Comparison of ENCODE assay signal across 8 mouse cellular contexts in the genomic region with DNA sequence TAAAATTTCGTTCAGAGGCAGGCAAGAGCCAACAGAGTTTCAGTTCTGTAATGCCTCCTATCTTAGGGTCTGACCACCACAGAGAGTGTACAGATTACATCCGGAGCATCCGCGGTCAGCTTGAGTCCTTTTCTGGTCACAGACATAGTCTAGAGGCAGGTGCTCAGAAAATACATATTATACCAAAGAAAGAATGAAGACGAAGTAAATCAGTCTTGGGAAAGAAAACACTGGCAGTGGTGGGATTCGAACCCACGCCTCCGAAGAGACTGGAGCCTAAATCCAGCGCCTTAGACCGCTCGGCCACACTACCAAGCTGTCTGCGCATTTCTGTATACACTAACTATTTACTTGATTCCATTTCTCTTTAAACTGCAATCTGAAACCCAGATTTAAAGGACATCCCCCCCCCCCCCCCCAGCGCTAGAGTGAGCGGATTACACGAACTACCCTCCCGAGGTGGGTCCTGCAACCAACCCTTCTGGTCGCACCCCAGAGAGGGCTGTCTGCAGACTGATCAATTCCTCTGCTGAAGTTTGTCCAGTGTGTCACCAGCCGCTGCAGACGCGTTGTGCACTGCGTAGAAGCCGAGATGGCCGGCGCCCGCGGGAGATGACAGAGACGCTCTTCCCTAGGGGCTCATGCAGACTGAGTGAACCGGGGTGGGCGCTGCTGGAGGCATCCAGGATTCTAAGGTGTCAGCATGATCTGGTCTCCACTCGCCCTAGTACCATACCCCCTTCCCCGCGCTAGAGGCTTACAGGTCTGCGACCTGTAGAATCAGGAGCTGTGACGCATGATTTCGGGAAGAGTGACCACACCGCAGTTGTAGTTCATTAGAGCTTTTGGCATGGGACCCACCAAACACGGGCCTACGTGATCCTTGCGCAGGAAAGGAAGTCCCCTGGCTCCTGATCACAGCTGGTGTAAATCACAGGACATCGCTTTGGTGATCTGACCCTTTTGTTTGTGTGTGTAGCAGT. TPM values are rescaled to one million over a fixed set of nuclear protein-coding genes. Genes with fewer than 3 reads are reported as not detected.
DNase-seq lines count a peak whose midpoint lies in the region; ATAC-seq and TF ChIP-seq lines count a peak whose summit lies in the region.

No protein-coding gene starts in this region.

- no peaks in the 10 kb centered on the region for H3K36me3 ChIP-seq in forebrain, embryonic 13.5 days (ENCODE audit: poor library complexity, severe bottlenecking)
- H3K36me3 ChIP-seq in hindbrain, embryonic 11.5 days (ENCODE audit: control insufficient read depth, insufficient read depth, low read length), result no peaks in the 10 kb centered on the region
- no peaks in the 10 kb centered on the region for H3K36me3 ChIP-seq in small intestine, adult 2 months (ENCODE audit: control insufficient read depth, insufficient read depth, low read length)

- H3K4me1 ChIP-seq in brown adipose tissue, adult 24 weeks (ENCODE audit: control insufficient read depth, insufficient read depth, insufficient read length, low read length), result no peaks in the 10 kb centered on the region
- H3K4me1 ChIP-seq in forebrain, embryonic 13.5 days, result peaks cover 12% of the 10 kb centered on the region; the same call in 1 of the 2 replicates
- H3K4me1 ChIP-seq in hindbrain, embryonic 11.5 days (replicated peaks; ENCODE audit: control insufficient read depth, insufficient read depth, low read length), result no peaks in the 10 kb centered on the region
- peaks cover 3% of the 10 kb centered on the region; the same call in 1 of the 2 replicates for H3K4me1 ChIP-seq in small intestine, adult 2 months (ENCODE audit: control insufficient read depth, insufficient read depth, insufficient read length, low read length)

- WGBS in forebrain, embryonic 13.5 days, result 3% methylated on average over 39 of the region's 40 CpGs
- 4% methylated on average over 39 of the region's 40 CpGs for WGBS in hindbrain, embryonic 11.5 days
- 6% methylated on average over 40 of the region's 40 CpGs for WGBS in small intestine, adult 2 months

- intact Hi-C loops in left cerebral cortex, adult 2 months (cut with DNase I), result loop anchor here (10.0 kb wide), 1 partner anchor 1298 kb away; the partner anchor contains the start of gene Armh4

- H3K9ac ChIP-seq in forebrain, embryonic 13.5 days, result peak overlapping the region; percentile 66
- H3K9ac ChIP-seq in hindbrain, embryonic 11.5 days (ENCODE audit: low read depth, low read length), result peak overlapping the region; percentile 24; the same call in 1 of the 2 replicates

- peaks cover 28% of the 10 kb centered on the region; the same call in 1 of the 2 replicates for H3K27me3 ChIP-seq in forebrain, embryonic 13.5 days
- H3K27me3 ChIP-seq in hindbrain, embryonic 11.5 days (ENCODE audit: control insufficient read depth, insufficient read depth, low read length), result 0 out of 2 replicates have a peak, but pooled peaks cover 2% of the 10 kb centered on the region
- no peaks in the 10 kb centered on the region for H3K27me3 ChIP-seq in small intestine, adult 2 months (ENCODE audit: control insufficient read depth, insufficient read depth, low read length)

- peak; percentile 73 for DNase-seq in gastrocnemius, adult 18-20 months (ENCODE audit: low spot score)
- DNase-seq in gastrocnemius, postnatal 4 days (ENCODE audit: low spot score in 2 of 2), result no peak
- peak; percentile 79 for DNase-seq in hindbrain, embryonic 11.5 days (ENCODE audit: low spot score)
- DNase-seq in left cerebral cortex, adult 2 months (ENCODE audit: extremely low spot score in 1 of 2, low spot score in 2 of 2), result peak; percentile 67 to 70

- H3K27ac ChIP-seq in brown adipose tissue, adult 24 weeks (replicated peaks; ENCODE audit: low read depth, low read length), result peak overlapping the region; percentile 32; the same call in 1 of the 2 replicates
- H3K27ac ChIP-seq in forebrain, embryonic 13.5 days, result no peak overlapping the region
- H3K27ac ChIP-seq in hindbrain, embryonic 11.5 days (ENCODE audit: low read depth, low read length), result no peak overlapping the region
- H3K27ac ChIP-seq in left cerebral cortex, adult 2 months, result peak overlapping the region; percentile 76
- peak overlapping the region; percentile 5 for H3K27ac ChIP-seq in small intestine, adult 2 months (ENCODE audit: insufficient read depth, low read depth, low read length)

- H3K4me3 ChIP-seq in brown adipose tissue, adult 24 weeks (ENCODE audit: insufficient read depth, low read depth, low read length), result peak overlapping the region; percentile 70
- peak overlapping the region; percentile 50 for H3K4me3 ChIP-seq in forebrain, embryonic 13.5 days
- peak overlapping the region; percentile 47 for H3K4me3 ChIP-seq in hindbrain, embryonic 11.5 days (ENCODE audit: low read depth, low read length)
- H3K4me3 ChIP-seq in left cerebral cortex, adult 2 months, result peak overlapping the region; percentile 73
- H3K4me3 ChIP-seq in small intestine, adult 2 months (ENCODE audit: low read depth, low read length), result peak overlapping the region; percentile 64

- H3K9me3 ChIP-seq in forebrain, embryonic 13.5 days (replicated peaks), result no peaks in the 10 kb centered on the region
- no peaks in the 10 kb centered on the region for H3K9me3 ChIP-seq in hindbrain, embryonic 11.5 days (ENCODE audit: control insufficient read depth, low read length)

- peak overlapping the region; percentile 75 for H3K4me2 ChIP-seq in forebrain, embryonic 13.5 days
- peak overlapping the region; percentile 73 for H3K4me2 ChIP-seq in hindbrain, embryonic 11.5 days (replicated peaks; ENCODE audit: low read depth, low read length)

- TF ChIP-seq CTCF in left cerebral cortex, adult 2 months (IDR thresholded peaks at IDR 0.05), result no peak
- TF ChIP-seq CTCF in small intestine, adult 2 months (IDR thresholded peaks at IDR 0.05; ENCODE audit: extremely low read depth, insufficient read length, insufficient replicate concordance, low read depth, low read length), result no peak

- TF ChIP-seq POLR2A in small intestine, adult 2 months (IDR thresholded peaks at IDR 0.05; ENCODE audit: low read depth, low read length), result no peak; the same call in 1 of the 2 replicates

- peak; percentile 75 for ATAC-seq in forebrain, embryonic 13.5 days
- ATAC-seq in hindbrain, embryonic 11.5 days (ENCODE audit: low FRiP score), result peak; percentile 77
- ATAC-seq in megakaryocyte, adult 5-6 weeks (ENCODE audit: poor library complexity, severe bottlenecking), result peak; percentile 53

RNA-seq across cellular contexts. Expression of gene Rnase4, which starts 8.0 kb away (rescaled TPM):
- total RNA-seq in gastrocnemius, adult 18-20 months (2021), result 10 to 100 TPM; 25.0 to 30.1 TPM
- total RNA-seq in gastrocnemius, postnatal 4 days (2021), result 10 to 100 TPM; 76.4 to 86.0 TPM
- polyA plus RNA-seq in brown adipose tissue, adult 24 weeks (2012; ENCODE audit: insufficient read depth, insufficient read length, missing spikeins), result 69.1 and 78.8 TPM in 2 replicates
- polyA plus RNA-seq in forebrain, embryonic 13.5 days (2015; fragmentation: Nextera tagmentation; extraction: Ambion mirVana), result 6.7 and 7.0 TPM in 2 replicates
- 17.3 and 19.2 TPM in 2 replicates for polyA plus RNA-seq in hindbrain, embryonic 11.5 days (2014; fragmentation: Nextera tagmentation; extraction: Ambion mirVana)
- total RNA-seq in left cerebral cortex, adult 2 months (2021), result 10 to 100 TPM; 14.6 to 15.4 TPM
- 36.2 and 44.8 TPM in 2 replicates for total RNA-seq in megakaryocyte, adult 5-6 weeks (2015)
- total RNA-seq in megakaryocyte, adult 5-6 weeks (2017), result 21.0 and 22.3 TPM in 2 replicates
- 120 and 130 TPM in 2 replicates for polyA plus RNA-seq in small intestine, adult 2 months (2012; rRNA removed)

RNA-seq across cellular contexts. Expression of gene Ang, which starts 8.1 kb away (rescaled TPM):
- 1 to 10 TPM; 3.0 to 4.1 TPM for total RNA-seq in gastrocnemius, adult 18-20 months (2021)
- 1 to 10 TPM; 7.7 to 8.9 TPM for total RNA-seq in gastrocnemius, postnatal 4 days (2021)
- 2.1 and 8.7 TPM in 2 replicates for polyA plus RNA-seq in brown adipose tissue, adult 24 weeks (2012; ENCODE audit: insufficient read depth, insufficient read length, missing spikeins)
- polyA plus RNA-seq in forebrain, embryonic 13.5 days (2015; fragmentation: Nextera tagmentation; extraction: Ambion mirVana), result 0.93 and 1.8 TPM in 2 replicates
- polyA plus RNA-seq in hindbrain, embryonic 11.5 days (2014; fragmentation: Nextera tagmentation; extraction: Ambion mirVana), result 2.8 and 3.0 TPM in 2 replicates
- 1 to 10 TPM; 3.0 to 3.9 TPM for total RNA-seq in left cerebral cortex, adult 2 months (2021)
- 8.2 and 10.0 TPM in 2 replicates for total RNA-seq in megakaryocyte, adult 5-6 weeks (2015)
- 9.4 and 13.7 TPM in 2 replicates for total RNA-seq in megakaryocyte, adult 5-6 weeks (2017)
- polyA plus RNA-seq in small intestine, adult 2 months (2012; rRNA removed), result 21.1 and 27.1 TPM in 2 replicates

RNA-seq across cellular contexts. Expression of gene Olfr750, which starts 8.7 kb away (rescaled TPM):
- not detected for total RNA-seq in gastrocnemius, adult 18-20 months (2021)
- total RNA-seq in gastrocnemius, postnatal 4 days (2021), result not detected
- not detected in 2 replicates for polyA plus RNA-seq in brown adipose tissue, adult 24 weeks (2012; ENCODE audit: insufficient read depth, insufficient read length, missing spikeins)
- polyA plus RNA-seq in forebrain, embryonic 13.5 days (2015; fragmentation: Nextera tagmentation; extraction: Ambion mirVana), result 0.03 TPM in 1 of 2 replicates, not detected in the other
- polyA plus RNA-seq in hindbrain, embryonic 11.5 days (2014; fragmentation: Nextera tagmentation; extraction: Ambion mirVana), result not detected in 2 replicates
- total RNA-seq in left cerebral cortex, adult 2 months (2021), result not detected
- not detected in 2 replicates for total RNA-seq in megakaryocyte, adult 5-6 weeks (2015)
- total RNA-seq in megakaryocyte, adult 5-6 weeks (2017), result not detected in 2 replicates
- polyA plus RNA-seq in small intestine, adult 2 months (2012; rRNA removed), result 0.01 TPM in 1 of 2 replicates, not detected in the other

RNA-seq across cellular contexts. Expression of gene Rnase12, which starts 25.4 kb away (rescaled TPM):
- total RNA-seq in gastrocnemius, adult 18-20 months (2021), result not detected
- not detected for total RNA-seq in gastrocnemius, postnatal 4 days (2021)
- not detected in 2 replicates for polyA plus RNA-seq in brown adipose tissue, adult 24 weeks (2012; ENCODE audit: insufficient read depth, insufficient read length, missing spikeins)
- polyA plus RNA-seq in forebrain, embryonic 13.5 days (2015; fragmentation: Nextera tagmentation; extraction: Ambion mirVana), result not detected in 2 replicates
- polyA plus RNA-seq in hindbrain, embryonic 11.5 days (2014; fragmentation: Nextera tagmentation; extraction: Ambion mirVana), result not detected in 2 replicates
- total RNA-seq in left cerebral cortex, adult 2 months (2021), result not detected
- 11.4 and 11.6 TPM in 2 replicates for total RNA-seq in megakaryocyte, adult 5-6 weeks (2015)
- 8.2 and 10.4 TPM in 2 replicates for total RNA-seq in megakaryocyte, adult 5-6 weeks (2017)
- polyA plus RNA-seq in small intestine, adult 2 months (2012; rRNA removed), result not detected in 2 replicates

RNA-seq across cellular contexts. Expression of gene Eddm3b, which starts 31.3 kb away (rescaled TPM):
- total RNA-seq in gastrocnemius, adult 18-20 months (2021), result not detected
- not detected for total RNA-seq in gastrocnemius, postnatal 4 days (2021)
- polyA plus RNA-seq in brown adipose tissue, adult 24 weeks (2012; ENCODE audit: insufficient read depth, insufficient read length, missing spikeins), result not detected in 2 replicates
- polyA plus RNA-seq in forebrain, embryonic 13.5 days (2015; fragmentation: Nextera tagmentation; extraction: Ambion mirVana), result not detected in 2 replicates
- 0.15 and 0.24 TPM in 2 replicates for polyA plus RNA-seq in hindbrain, embryonic 11.5 days (2014; fragmentation: Nextera tagmentation; extraction: Ambion mirVana)
- not detected for total RNA-seq in left cerebral cortex, adult 2 months (2021)
- total RNA-seq in megakaryocyte, adult 5-6 weeks (2015), result not detected in 2 replicates
- total RNA-seq in megakaryocyte, adult 5-6 weeks (2017), result not detected in 2 replicates
- not detected in 2 replicates for polyA plus RNA-seq in small intestine, adult 2 months (2012; rRNA removed)

Comparison
In these comparisons a context has a peak if more than half of its experiments do, and no peak if none do; other contexts are left out.
1. DNase-seq: peak in gastrocnemius, adult 18-20 months (single experiment), hindbrain, embryonic 11.5 days (single experiment) and left cerebral cortex, adult 2 months (2 of 2); none in gastrocnemius, postnatal 4 days (0 of 2).
2. H3K27ac ChIP-seq: peak in brown adipose tissue, adult 24 weeks (single experiment), left cerebral cortex, adult 2 months (single experiment) and small intestine, adult 2 months (single experiment); none in forebrain, embryonic 13.5 days (single experiment) and hindbrain, embryonic 11.5 days (single experiment).
3. Peak in every context shown above with its lines, with median percentiles within 50 percentile points of each other: H3K4me3 ChIP-seq and ATAC-seq.